Mouse (Mus musculus): ENCODE results near the gene Enc1.

- no peak for TF ChIP-seq ZNF384 (IDR thresholded peaks at IDR 0.05; ENCODE audit: low read depth, low read length)
- TF ChIP-seq ZC3H11A (IDR thresholded peaks at IDR 0.05; ENCODE audit: borderline replicate concordance, low read depth, low read length) = no peak
These were observed 13.8 kb downstream of the Enc1 start for GRCm38 (mm10) chr13:97254564-97255164.

Data from ES-E14 (cell line).